Mouse (Mus musculus) G1E (cell line): ENCODE measurements around the gene Alkbh4.

Experiments
- CTCF ChIP-seq: IDR thresholded peaks from 2 replicates; pipeline ENCODE4 v1.5.1; 2012; ENCODE audit warnings: low read depth, low read length, inconsistent platforms, mixed read lengths
- GATA1 ChIP-seq: IDR thresholded peaks from 2 replicates; pipeline ENCODE4 v1.6.1; 2012; ENCODE audit warnings: borderline replicate concordance, low read length, inconsistent platforms, mixed read lengths
- POLR2AphosphoS5 ChIP-seq: IDR thresholded peaks from 2 replicates; pipeline ENCODE4 v1.6.1; 2012; ENCODE audit warnings: low read depth, low read length, inconsistent platforms; ENCODE audit not compliant: insufficient replicate concordance

GRCm38 (mm10) chr5:136136292-136136990 lies 495 bp downstream of the Alkbh4 start:
- no peak for TF ChIP-seq CTCF
- no peak for TF ChIP-seq GATA1
- no peak for TF ChIP-seq POLR2AphosphoS5
